Mouse (Mus musculus) right cerebral cortex, postnatal 25 days (tissue): ENCODE results near the gene Osbp2.
A peak's percentile ranks its signal among the peaks of the same experiment; 100 is the strongest.

Source experiments
- DNase-seq: peaks from one replicate; pipeline ENCODE4 v3.0.0; 2022

Osbp2 gene

GRCm38 (mm10) chr11:3754685-3755084 is 109.0 kb downstream of the Osbp2 start:
- no peak for DNase-seq

DNA sequence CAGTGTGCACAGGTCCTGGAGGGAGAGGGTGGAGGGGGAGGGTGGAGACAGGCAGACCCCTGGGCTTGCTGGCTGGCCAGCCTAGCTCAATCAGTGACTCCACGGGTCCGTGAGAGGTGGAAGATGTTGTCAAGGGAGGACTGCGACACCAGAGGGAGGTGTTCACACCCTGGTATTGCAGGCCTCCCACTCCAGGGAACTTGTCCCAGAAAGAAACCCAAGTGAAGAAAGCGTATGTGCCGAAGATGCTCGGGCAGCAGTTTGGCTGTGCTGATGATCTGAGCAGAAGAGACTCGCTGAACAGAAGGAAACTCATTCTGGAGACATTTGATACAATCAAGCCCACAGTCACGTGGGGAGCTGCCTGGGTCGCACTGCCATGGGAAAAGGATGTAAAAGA is 109.8 kb downstream of the Osbp2 start:
- DNase-seq, result no peak

GRCm38 (mm10) chr11:3752766-3753165 is 110.9 kb downstream of the Osbp2 start:
- no peak for DNase-seq

GRCm38 (mm10) chr11:3749831-3750230 is 113.9 kb downstream of the Osbp2 start:
- DNase-seq, result no peak

- DNase-seq, result no peak
Observed at GRCm38 (mm10) chr11:3742449-3742848, 121.3 kb downstream of the Osbp2 start.

DNA sequence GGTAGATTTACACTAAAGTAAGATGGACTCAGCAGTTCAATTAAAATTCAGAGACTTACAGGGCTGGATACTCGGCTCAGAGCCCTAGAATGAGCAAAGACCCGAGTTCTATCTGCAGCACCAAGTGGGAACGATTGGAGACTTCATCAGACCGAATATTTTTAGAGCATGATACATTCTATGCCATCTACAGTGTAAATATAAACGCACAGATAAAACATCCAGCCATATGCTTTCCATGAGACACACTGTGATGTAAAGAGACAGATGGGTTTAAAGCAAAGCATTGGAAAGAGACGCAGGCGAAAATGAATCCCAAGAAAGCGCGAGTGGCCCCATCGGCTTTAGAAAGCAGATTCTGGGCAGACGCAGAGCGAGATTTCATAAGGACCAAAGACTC is 122.5 kb downstream of the Osbp2 start:
- DNase-seq, result no peak

GRCm38 (mm10) chr11:3738778-3739177 is 124.9 kb downstream of the Osbp2 start:
- DNase-seq, result no peak

DNA sequence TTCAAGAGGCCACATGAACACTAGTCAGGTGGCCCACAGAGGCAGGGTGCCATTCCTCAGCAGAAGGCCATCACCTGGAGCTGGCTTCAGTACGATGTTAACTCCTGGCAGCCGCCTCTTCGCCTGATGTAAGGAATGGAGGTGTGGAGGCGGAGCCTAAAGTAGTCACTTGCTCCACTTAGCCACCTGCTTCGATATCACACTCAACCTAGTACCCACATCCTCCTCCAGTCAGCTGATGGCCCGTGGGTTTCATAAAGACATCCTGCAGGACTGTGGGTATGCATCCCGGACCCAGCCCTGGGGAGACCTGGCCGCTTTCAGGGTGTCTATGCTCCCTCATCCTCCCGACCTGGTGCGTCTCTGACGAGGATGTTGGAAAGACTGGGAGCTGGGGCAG is 128.0 kb downstream of the Osbp2 start:
- DNase-seq, result no peak

GRCm38 (mm10) chr11:3733933-3734636 is 129.6 kb downstream of the Osbp2 start:
- no peak for DNase-seq

DNA sequence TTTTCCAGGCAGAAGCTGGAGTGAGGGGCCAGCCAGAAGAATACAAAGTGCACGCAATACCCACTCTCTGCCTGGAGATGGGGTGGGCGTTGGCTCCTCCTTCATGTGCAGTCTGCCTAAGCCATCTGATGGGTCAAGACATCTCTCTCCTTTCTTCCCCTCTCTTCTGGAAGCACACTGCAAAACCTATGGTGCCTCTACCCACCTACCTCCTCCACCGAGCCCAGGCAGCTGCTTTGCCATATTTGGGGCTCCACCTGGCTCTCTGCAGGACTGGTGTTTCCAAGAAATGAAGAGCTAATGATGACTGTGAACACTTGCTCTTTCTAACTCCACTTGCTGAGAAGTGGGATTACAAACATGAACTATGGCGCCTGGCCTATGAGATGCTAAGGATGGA is 132.2 kb downstream of the Osbp2 start:
- DNase-seq, result no peak

GRCm38 (mm10) chr11:3727438-3728105 is 136.1 kb downstream of the Osbp2 start:
- DNase-seq, result no peak

DNA sequence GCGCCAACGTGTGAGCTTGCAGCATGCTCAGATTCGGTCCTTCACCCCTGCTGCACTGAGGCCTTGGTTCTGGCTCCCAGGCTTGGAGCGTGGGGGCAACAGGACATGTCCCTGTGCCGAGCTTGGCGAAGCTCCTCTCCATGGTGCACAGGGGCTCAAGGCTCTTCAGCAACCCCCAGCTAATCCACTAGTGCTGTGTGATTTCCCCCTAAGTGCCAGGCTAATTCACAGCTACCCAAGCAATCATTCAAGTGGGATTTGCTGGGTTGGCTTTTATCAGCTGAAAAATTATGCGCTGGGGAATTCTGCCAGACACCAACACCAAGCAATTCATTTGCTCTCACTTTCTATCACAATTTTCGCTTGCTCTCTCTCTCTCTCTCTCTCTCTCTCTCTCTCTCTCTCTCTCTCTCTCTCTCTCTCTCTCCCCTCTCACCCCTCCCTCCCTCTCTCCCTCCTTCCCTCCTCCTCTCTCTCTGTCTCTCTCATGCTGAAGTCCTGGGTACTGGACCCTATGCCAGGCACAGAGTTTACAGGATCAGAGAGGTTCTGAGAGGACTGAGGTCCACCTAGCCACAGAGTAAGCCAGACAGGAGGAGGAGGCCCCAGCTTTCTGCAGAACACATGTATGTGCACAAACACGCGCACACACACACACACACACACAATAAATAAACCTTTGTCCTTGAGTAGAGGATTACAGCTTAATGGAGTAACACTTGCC is 138.2 kb downstream of the Osbp2 start:
- no peak for DNase-seq

DNA sequence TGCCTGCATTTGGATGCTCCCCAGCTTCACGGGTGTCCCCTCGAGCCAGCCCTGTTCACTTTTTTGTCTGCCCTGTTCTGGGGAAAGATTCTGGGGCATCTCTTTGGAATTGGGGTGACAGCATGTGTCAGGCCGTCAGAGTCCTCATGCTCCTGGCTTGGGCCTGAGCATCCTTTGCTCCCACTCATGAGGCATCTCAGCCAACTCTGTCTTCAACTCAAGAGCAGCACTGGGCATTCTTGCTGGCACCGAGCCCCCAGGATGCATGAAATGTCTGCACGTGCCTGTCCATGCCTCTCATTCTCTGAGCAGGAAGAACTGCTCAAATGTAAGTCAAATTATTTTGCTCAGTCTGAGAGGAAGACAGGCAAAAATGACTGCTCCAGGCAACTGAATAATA is 139.0 kb downstream of the Osbp2 start:
- DNase-seq, result no peak

DNA sequence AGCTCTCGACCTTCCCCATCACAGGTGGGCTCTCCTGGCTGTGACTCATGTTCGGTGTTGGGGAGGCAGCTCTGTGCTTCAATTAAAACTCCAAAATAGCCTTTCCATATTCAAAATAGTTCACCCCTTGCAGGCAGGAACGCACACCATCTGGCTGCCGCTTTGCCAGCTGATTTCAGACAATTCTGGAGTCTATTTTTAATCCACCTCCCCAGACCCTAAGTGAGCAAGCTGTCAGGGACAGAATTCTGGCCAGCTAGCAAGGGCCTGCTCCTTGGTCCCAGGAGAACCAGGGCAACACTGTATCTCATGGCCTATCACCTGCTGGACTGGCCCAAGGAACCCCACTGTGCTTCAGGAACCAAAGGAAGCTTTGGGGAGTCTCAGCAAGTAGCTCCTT is 139.8 kb downstream of the Osbp2 start:
- DNase-seq, result peak; percentile 56

DNA sequence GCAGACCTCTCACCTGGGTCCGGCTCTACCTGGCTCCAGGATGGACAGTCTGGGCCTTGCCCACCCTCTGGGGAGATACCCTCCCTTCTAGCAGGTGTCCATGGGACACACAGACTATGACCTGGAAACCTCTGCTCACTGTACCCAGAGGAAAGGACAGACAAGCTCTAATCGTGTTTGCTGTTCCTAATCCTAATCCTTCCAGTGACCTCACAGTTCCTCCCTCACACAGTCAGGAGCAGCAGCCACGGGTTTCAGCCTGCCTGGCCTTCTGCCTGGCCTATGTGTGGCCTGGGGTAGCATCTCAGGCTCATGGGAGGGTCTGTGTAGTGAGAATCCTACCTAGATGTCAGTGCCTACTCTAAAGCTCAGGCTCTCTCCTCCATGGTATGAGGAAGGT is 140.8 kb downstream of the Osbp2 start:
- no peak for DNase-seq

GRCm38 (mm10) chr11:3722036-3722435 is 141.7 kb downstream of the Osbp2 start:
- no peak for DNase-seq

DNA sequence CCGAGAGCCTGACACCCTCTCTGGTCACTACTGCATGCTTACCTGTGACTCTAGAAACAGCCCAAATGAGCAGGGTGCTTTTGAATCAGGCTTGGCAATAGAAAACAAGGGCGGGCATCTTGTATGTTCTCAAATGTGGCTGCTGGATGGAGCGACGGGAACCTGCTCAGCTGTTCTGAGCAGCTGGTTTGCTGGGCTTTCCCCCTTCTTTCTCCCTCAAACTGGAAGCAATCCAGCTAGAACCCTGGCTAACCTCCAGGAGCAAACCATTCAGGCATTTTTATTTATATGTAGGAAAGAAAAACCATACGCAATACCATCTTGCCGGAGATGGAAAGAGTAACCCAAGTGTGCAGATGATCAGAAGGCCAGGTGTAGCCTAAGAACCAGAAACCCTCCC is 147.0 kb downstream of the Osbp2 start:
- DNase-seq, result no peak

- peak; percentile 60 for DNase-seq
Observed at GRCm38 (mm10) chr11:3714486-3714885, 149.2 kb downstream of the Osbp2 start.

DNA sequence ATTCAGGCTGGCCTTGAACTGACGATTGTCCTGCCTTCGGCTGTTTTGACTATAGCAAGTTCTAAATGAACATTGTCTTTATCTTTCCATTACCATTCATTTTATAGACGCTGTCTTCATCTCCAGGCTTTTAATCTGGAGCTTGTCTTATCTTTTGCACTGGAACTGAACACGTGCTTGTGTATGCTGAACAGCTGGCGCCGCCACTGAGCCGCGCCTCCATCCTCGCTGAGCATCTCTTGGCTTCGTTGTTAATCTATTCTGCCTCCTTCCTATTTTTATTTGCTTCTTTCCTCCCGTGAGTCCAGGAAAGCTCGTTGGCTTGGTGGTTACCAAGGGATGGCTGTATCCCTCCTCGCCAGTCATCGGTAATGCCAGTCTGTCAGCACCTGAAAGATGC is 153.5 kb downstream of the Osbp2 start:
- peak; percentile 30 for DNase-seq

DNA sequence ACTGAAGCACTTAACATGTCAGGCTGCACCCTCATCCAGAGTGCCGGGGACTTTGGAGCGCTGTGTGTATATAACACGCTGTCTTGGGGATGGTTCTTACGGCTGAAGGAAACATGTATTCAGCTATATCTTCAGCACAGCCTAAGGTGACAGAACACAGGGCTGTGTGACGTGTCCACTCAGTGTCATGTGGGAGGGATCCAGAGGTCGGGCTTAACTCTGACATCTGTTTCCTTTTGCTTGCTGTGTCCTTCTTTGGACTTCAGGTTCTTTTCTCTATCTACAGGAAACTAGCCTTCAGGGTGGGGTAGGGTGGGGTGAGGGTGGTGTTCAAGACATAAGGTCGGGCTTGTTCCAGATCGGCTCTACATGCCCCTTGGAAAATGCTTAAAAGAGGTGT is 156.6 kb downstream of the Osbp2 start:
- no peak for DNase-seq

DNA sequence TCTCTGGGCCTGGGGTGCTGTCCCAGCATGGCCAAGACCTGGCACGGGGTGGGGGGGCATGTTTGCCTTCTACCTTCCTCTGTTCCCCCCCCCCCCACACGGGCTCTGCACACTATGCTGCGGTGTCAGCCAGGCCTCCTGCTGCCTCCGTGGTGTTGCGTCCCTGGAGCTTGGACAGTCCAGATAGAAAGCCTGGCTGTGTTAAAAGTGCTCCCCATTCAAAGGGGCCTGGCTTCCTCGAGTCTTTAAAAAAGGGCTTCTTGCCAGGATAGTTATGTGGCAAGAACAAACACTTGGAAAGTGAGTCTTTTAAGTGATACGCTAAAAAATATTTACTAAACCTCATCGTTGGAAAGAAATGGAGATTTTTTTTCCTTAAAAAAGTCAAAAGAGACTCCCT is 159.3 kb downstream of the Osbp2 start:
- no peak for DNase-seq

DNA sequence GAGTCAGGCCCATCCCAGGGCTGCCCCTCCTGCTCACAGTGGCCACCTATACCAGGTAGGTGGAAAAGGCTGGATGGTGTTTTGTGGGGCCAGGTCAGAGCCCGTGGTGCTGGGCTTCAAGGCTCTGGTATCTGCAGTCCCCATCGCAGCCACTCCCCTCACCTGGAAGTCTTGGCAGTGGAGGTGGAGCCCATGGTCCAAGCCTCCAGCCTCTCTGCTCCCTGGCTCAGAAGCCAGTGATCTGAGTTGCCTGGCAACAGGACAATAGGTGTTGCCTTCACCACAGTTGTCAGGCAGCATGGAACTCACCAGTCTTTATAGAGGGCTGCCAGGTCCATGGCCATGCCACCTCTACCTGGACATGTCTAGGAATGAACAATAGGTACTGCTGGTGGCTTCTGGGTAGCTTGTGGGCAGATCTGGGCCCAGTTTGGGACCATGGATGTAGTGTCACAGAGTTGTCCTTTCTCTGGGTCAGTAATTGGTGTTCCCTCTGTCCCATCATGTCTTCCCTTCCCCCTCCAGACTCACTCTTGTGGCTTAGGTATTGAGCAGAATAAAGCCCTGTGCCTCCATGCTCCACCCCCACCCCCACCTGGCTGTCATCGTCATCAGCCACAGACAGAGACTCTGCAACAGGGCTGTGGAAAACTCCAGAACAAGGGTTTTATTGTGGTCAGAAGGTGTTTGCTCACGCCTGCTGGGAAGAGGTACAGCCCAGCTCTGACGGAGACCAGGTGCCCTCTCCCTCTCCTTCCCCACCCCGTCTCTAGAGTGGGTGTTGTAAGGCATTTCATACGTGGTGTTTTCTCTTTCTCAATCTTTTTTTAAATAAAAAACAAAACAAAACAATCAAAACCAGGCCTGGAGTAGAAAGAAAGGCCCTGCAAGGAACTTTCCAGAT is 160.4 kb downstream of the Osbp2 start:
- DNase-seq, result no peak

- DNase-seq, result no peak
Observed at GRCm38 (mm10) chr11:3697441-3697840, 166.3 kb downstream of the Osbp2 start.
